Mouse (Mus musculus) spleen, postnatal 4 days (tissue): ENCODE measurements around the gene Skap1.
"Not testable (repeated sequence)": the region's sequence is repeated elsewhere in the genome, so short reads cannot be mapped to it uniquely, and the experiment has no call there.

Source experiments
- DNase-seq, 2 experiments: peaks; one replicate each; pipeline ENCODE4 v3.0.0; 2022; ENCODE audit warnings: low spot score in 2 of 2

The Skap1 gene

DNA sequence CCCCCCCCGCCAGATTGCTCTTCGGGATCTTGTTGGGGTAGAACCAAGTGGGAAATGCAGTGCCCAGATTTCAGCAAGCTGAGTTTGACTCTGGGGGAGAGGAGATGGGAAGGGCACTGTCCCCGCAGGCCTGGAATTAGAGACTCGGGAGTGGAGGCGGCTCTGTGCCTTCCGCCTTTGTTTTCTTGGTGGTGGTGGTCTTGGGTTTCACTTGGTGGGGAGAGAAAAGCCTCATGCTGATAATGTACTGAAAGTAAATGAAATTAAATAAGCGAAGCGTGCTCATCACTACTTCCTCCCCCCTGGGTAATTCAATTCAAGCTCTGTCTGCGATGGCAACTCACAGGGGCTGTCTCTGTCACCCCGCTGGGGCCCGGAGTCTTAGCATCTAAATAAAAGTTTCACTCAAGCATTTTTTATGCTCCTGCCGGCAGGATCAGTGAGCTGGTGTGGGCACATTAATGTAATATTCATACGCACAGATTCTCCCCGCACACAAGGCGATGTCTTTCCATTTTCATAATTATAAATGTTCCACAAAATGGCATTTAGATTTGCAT, 231.9 kb downstream of the Skap1 start:
- no peak for DNase-seq

DNA sequence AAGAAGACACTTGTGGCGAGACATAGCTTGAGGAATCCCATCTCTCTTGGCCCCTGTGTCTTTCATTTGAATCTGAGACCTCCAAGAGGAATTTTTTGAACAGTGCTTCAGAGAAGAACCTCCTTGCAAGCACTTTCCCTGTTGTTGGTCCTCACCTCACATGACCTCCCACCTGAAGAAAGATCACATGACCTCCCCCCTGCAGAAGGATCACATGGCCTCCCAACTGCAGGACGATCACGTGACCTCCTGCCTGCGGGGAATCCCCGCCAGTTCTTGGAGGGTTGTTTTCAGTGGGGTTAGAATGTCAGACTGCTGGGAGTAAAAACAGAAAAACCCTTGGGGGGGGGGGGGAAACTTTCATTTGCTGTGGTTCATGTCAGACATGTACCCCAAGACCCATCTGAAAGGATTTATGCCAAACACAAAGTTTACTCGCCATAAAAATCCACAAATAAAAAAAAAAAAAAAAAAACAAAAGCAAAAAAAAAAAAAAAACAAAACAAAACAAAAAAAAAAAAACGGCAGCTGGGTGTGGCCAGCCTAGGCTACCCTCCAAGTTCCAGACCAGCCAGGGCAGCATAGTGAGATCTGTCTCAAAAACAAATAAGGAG, 232.6 kb downstream of the Skap1 start:
- no peak for DNase-seq

DNA sequence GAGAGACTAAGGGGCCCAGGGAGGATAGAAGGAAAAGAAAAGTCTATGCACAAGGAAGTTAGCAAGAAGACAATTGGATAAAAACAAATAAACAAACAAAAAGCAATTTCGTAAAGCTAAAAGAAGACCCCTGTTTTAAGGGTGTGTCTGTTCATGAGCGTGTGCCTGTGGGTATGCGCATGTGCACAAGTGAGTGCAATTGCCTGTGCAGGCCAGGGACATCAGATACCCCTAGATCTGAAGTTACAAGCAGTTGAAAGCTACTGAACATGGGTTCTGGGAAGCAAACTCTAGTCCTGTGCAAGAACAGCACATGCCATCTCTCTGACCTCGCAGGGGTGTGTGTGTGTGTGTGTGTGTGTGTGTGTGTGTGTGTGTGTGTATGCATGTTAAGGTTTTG, 233.1 kb downstream of the Skap1 start:
- no peak for DNase-seq

DNA sequence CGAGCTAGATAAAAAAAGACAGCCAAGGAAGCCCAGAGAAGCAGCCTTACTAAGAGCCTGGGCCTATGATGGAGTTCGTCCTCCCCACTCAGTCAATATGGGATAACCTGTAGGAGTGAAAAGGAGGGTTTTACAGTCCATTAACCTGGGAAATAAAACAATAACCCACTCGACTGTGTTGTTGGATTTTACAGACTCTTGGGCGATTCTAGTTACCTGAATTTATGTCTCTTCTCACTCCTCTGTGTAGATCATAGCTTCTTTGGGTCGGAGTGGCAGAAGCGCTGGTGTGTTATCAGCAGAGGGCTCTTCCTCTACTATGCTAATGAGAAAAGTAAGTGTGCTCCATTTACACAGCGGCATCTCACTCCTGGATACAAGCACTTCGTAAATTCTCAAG, 239.4 kb downstream of the Skap1 start:
- DNase-seq: no peak

DNA sequence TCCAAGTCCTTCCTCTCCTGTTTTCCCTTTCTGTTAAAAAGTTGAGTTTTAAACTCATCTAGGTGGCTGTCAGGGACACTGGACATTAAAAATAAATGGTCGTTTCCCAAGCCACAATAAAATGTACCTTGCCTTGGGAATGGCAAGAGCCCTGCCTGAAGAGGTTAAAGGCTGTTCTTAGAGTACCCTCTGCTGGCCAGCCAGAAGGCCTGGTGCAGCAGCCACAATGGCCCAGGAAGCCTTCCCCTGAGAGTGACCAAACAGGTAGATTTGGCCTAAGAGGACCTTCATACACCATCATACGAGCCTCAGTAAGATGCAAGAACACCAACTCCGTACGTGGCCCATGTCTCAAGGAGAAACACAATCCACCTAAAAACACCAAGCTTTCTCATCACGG, 246.9 kb downstream of the Skap1 start:
- DNase-seq: no peak

DNA sequence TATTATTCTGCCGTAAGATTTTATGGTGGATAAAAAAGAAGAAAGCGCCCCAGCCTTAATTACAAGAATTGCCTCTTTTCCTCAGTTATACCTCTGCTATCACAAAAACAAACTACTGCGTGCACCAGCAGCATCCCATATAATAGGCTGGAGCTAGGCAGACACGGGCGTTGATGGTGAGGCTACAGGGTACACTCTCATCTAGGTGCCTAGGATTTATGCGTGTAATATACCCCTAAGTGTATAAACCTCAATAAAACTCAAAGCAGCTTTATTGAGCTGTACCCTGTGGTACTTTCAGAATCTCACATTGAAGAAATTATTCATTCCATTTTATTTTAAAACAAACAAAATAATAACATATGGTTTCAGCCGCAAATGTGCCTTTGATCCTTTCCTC, 247.3 kb downstream of the Skap1 start:
- no peak for DNase-seq

DNA sequence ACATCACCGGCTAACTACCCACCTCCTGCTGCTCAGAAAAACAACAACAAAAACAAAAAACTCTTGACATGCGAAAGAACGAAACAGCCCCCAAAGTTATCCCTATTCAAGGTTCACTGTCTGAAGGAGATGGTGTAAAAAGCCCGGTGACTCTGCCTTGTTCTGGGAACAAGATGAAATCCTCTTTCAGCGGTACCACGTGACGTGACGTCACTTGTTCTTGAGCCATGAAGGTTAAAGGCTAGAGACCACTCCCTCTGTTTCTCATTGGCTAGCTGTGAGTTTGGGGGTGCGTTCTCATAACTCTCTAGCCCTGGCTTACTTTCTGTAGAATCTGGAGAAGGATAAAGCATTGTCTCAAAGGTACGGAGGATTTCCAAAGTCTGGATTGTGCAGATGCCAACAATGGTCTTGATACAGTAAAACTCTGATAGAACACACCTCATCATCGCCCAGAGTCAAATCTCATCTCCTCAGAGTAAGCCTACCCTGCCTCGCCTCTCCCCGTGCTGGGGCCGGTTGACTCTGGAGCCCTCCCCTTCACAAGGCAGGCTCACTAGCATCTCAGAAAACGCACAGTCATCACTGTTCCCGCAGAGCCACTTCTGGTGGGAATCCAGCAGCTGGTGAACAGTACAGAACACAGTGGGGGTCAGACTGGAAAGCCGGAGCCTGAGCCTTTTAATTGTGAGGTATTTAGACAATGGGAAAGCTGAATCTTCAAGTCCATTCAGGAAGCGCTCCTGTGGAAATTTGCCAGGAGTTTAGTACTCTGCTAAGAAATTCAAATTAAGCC, 249.0 kb downstream of the Skap1 start:
- no peak for DNase-seq

DNA sequence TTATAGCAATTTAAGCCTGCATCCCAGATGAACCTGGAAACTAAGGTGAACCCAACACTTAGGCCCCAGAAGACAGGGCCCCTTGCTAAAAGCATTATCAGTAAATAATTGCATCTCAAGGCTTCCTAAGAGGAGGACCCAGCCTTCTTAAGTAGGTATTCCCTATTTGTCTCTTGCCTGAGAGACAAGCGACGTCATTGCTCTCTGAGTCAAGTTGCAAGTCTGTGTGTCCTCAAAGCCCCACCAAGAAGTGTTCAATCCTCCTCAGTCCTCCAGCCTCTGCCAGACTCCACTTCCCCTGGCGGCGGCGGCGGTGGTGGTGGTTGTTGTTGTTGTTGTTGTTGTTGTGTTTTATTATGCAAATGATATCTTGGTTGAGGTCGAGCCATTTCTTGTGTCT, 249.6 kb downstream of the Skap1 start:
- DNase-seq: no peak

DNA sequence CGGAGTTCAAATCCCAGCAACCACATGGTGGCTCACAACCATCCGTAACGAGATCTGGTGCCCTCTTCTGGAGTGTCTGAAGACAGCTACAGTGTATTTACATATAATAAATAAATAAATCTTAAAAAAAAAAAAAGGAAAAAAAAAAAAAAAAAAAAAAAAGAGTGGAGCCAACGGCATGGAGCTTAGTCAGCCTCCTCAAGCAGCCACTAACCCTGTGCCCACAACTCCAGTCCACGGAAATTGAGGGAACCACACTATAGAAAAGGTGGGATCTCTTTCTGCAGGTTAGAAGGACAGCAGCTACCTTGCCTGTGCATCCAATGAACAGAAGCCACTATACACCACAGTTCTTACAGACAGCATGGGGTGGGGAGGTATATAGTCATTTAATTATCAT, 250.8 kb downstream of the Skap1 start:
- not testable (repeated sequence) for DNase-seq

DNA sequence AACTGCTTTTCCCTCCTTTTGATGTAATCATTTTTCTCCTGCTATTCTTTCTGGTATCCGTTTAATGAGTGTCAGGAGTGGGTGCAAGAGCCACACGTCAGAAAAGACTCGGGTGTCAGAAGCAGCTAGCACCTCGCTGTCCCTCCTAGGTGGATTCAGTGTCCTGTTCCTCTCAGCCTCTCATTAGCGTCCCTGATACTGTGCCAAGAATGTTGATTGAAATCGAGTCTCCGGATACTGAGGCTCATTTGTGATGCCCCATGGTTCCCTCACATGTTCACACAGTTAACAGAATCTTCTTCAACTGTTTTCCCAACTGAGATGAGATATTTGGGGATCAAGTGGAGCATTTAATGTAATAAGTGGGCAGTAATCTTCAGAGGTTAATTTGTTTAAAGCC, 254.2 kb downstream of the Skap1 start:
- no peak for DNase-seq

DNA sequence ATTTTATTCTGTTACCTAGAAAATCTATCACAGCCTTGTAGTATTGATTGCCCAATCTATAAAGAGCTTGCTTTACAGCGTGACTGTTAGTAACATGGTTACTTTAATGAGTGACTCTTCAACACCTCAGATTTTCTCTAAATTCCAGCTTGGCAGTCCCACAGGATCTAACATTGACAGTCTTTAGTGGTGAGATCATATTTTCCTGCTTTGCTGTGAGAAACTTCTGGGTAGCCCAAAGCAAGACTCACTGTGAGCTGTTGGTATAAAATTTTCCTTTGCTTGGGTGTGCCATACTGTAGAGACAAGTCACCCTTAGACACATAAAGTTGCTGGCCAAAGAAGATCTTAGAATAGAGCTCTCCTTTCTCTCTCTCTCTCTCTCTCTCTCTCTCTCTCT, 261.4 kb downstream of the Skap1 start:
- DNase-seq: no peak

DNA sequence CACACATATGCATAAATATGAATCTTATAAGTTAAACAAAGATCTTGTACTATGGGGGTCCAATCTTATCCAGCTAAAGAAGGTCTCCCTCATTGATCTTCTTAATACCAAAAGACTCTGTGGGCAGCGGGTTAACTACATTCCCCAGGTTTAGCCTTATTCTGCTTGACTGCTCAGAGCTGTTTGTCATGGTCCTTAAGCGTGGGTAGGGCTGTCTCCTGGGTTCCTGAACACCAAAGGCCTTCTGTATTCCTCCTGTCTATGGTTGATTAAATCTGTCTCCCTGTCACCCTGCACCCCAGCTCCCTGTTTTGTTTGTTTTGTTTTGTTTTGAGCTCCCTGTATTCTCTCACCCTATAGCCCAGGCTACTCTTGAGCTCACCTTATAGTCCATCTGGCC, 264.2 kb downstream of the Skap1 start:
- DNase-seq: no peak

DNA sequence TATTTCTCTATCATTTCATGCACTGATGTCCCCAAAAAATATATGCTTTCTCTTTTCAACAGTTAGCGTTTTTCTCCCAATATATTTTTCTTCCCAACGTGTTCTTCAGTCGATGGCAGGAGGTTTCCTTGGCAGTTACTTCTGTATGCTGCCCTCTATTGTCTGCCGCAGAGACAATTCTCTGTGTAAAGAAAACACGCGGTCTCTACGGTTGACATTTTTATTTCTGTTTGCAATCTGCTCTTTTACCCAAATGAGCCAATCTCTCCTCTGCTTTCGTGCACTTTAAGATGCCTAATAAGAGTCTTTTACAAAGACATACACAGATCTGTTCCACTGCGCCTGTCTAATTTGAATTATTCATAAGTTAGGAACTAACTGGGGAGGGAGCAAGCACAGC, 265.1 kb downstream of the Skap1 start:
- no peak for DNase-seq

DNA sequence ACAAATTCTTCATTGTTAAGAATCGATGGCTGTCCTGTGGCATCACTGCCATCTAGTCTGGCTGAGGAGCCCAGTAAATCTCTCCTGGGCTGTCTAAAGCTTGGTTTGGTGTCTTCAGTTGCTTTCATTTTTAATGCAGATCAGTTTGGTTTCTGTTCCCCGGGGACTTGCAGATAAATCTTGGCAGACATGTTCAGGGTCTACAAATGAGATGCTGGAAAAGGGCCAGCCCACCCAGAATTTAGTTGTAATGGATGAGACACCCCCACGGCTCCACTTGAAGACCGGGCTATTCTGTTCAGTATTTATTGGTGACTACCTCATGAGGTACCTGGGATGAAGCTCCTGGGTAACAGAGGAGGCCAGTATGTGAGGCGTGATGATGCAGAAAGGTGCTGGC, 265.9 kb downstream of the Skap1 start:
- no peak for DNase-seq

DNA sequence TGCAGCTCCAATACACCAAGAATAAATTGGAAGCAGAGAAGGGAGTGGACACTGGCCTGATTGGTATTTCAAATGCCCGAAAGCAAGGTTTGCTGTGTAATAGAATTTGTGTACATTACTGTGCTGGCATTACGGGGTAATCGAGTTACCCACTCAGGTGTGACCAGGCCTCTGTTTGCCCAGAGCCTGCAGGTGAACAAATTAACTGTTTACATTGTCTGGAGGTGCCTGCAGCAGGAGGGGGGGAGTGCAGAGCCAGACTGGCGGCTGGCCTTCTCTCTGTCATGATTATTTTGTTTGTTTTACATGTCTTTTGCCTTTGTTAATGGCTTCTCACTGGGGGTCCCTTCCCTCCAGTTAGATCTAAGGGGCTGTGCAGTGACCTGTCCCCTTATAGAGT, 268.3 kb downstream of the Skap1 start:
- DNase-seq: no peak

DNA sequence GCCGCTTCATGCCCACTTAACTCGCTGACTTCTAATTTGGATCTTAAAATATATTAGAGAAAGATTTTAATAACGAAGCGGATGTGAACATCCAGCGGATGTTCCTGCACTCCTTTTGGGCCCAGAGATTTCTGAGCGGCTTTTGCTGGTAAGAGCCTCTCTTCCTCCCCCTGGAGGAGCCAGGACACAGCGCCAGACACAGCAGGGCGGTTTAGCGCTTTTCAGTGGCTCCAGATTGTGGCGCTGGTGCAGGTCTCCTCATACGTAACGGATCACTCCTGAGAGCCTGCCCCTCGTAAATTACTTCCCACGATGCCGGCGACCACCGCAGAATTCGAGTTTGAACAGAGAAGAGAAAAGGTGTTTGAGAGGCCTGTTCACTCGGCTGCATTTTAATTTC, 271.5 kb downstream of the Skap1 start:
- DNase-seq: no peak

DNA sequence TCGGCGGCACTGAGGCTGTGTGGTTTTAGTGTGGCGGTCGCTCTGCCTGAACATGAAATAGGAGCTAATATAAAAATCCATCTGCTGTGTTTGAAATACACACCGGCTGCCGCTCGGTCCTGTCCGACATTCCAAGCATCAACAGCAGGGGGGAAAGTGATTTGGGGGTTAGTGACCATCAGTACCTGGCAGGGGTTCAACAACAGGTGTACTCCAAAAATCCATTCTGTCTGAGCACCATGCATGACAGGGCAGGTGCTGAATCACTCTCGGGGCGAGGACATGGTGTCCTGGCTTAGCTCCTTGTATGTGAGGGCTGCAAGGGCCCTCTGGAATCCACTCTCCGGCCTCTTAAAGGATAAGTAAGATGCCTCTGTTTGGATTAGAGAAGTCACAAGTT, 272.0 kb downstream of the Skap1 start:
- DNase-seq: no peak

DNA sequence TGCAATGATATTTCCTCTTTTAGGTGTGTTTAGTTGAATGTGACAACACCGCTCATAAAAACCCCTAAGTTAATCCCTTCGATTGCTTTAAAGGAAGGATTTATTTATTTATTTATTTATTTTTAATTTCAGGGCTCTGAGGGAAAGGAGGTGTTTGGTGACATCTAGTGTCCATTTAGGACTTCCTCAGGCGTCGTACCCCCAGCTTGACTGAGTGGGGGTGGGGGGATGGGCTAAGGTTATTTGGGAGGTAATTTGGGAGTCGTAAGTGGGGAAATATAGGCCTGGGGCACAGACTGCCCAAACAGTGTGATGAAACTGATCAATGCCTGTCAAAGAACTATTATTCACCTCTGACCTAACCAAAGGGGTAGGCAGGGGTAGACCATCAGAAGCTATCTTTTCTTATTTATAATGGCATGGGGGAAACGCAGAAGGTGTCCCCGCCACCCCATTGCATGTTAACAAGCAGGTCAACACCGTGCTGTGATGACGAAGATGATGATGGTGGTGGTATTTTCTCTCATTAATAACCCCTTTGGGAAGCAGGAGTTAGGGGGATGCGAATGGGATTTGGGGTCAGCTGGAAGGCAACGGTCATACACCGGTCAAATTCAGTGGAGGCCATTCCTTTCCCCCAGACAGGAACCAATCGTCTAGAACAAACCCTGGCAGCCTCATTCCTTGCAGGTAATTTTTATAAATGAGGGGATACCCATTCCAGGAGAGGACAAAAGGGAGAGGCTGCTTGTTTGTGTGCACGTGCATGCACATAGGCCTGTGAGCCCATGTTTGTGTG, 273.5 kb downstream of the Skap1 start:
- no peak for DNase-seq

DNA sequence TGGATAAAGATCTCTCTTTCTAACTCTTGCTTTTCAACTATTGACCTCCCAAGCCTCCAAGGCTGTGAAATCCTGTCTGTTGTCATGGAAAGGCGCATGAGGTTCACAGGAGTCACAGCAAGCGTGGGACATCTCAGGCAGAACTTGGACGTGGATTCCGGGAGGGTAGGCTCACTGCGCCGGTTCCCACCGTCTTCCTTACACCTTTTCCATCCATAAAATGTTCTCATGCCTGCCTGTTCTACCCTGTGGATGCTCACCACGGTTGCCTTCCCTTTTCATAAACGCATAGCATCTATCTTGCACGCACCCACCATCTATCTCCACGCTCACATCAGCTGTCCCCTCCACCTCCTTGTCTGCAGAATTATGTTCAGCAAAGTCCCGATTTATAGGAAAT, 276.4 kb downstream of the Skap1 start:
- DNase-seq: no peak

DNA sequence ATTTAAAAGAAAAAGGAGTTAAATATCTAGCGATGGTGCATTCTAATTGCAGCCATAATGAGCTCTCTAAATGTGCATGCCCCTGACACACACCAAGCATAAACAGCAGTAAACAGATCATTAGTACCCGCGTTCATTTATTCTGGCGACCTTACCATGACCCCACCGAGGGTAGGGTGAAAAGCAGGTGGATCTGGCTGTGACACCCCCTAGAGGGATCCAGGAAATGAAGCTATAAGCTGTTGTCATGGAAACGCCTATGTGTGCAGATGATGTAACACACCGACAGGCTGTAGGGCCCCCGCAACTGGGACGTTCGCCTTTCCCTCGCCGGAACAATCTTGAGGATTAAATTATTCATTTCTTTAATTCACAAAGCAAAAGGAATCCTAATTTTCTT, 277.6 kb downstream of the Skap1 start:
- DNase-seq: no peak

DNA sequence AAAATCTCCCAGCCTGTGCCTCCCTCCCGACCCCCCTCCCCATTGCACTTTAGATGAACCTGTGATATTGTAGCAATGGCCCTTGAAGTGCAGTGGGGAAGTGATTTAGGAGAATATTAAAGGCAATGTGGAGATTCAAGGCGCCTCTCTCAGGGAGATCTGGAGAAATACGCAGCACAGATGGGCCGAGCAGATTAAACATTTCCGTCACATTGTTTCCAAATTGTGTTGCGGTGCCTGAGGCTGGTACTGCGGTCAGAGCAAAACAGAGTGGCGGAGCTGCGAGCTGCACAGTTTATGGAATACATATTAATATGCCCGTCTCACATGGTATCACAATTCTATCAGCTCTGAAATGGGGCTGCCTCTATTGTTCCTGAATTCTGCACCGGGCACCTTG, 278.6 kb downstream of the Skap1 start:
- DNase-seq: no peak

DNA sequence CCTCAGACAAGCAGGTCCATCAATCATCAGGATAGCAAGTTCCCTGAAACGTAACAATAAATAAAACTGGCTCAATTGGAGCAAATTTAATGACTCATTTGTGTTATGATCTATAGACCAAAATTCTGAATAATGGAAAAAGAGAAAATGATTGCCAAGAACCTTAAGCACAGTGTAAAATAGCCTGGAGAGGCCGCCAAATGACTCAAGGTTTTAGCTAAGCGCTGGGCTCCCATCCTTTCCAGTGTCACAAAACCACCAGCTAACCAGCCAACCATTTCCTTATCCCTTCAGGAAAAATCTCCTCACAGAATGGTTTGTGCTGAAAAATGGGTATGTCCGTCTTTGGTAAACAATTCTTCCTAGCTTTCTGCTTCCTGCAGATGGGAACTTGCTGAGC, 279.5 kb downstream of the Skap1 start:
- no peak for DNase-seq

DNA sequence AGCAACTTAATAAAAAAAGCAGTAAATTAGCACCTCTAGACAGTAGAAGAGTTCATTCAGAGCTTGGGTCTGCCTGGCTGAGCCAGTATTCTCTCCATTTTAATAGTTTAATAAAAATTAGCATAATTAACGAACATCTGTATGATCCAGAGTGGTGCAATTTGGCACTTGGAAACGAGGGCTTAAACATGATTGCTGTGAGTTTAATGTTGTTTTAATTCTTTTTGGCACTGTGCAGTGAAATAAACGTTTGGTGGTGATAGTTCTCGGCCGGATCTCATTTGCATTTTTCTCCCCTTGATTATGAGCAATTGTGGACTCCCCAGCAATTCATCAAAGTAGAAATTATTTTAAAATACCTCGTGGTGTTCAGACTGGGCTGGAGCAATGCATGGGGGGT, 282.3 kb downstream of the Skap1 start:
- DNase-seq: no peak
